Comparison of ENCODE assay signal across 8 mouse cellular contexts in genomic region chrX:105926121-105926735, GRCm38 (mm10). TPM values are rescaled to one million over a fixed set of nuclear protein-coding genes. Genes with fewer than 3 reads are reported as not detected.
DNase-seq lines count a peak whose midpoint lies in the region; ATAC-seq and TF ChIP-seq lines count a peak whose summit lies in the region.

No protein-coding gene starts in this region.

- ATAC-seq in liver, embryonic 11.5 days (replicated peaks; ENCODE audit: low FRiP score), result no peak
- no peak for ATAC-seq in forebrain, embryonic 14.5 days
- ATAC-seq in erythroid progenitor cell, adult 5-6 weeks (replicated peaks; ENCODE audit: low FRiP score, poor library complexity, severe bottlenecking), result no peak

- no peak overlapping the region for H3K9ac ChIP-seq in liver, embryonic 11.5 days (ENCODE audit: low read depth, low read length)
- H3K9ac ChIP-seq in forebrain, embryonic 14.5 days (ENCODE audit: low read length), result no peak overlapping the region

- H3K27me3 ChIP-seq in liver, embryonic 11.5 days (replicated peaks; ENCODE audit: control insufficient read depth, insufficient read depth, low read length), result no peaks in the 10 kb centered on the region
- no peaks in the 10 kb centered on the region for H3K27me3 ChIP-seq in forebrain, embryonic 14.5 days (replicated peaks; ENCODE audit: control insufficient read depth, insufficient read depth, low read length)
- H3K27me3 ChIP-seq in myocyte (ENCODE audit: control insufficient read depth, insufficient read depth, insufficient read length), result no peaks in the 10 kb centered on the region

- DNase-seq in liver, embryonic 11.5 days (ENCODE audit: low spot score), result no peak
- no peak for DNase-seq in liver
- DNase-seq in ZHBTc4 (ENCODE audit: low read depth, low spot score), result peak; percentile 65
- no peak for DNase-seq in forebrain, embryonic 14.5 days (ENCODE audit: low spot score)
- peak; percentile 29 for DNase-seq in kidney, postnatal 14 days
- no peak for DNase-seq in left cerebral cortex, adult 11 months (ENCODE audit: low spot score)

- no peak overlapping the region for H3ac ChIP-seq in myocyte (ENCODE audit: control insufficient read depth, insufficient read length)

- H3K4me3 ChIP-seq in liver, embryonic 11.5 days (ENCODE audit: low read depth, low read length), result peak overlapping the region; percentile 10; the same call in 1 of the 2 replicates
- H3K4me3 ChIP-seq in forebrain, embryonic 14.5 days (ENCODE audit: low read depth, low read length), result no peak overlapping the region
- H3K4me3 ChIP-seq in myocyte, result no peak overlapping the region

- WGBS in liver, embryonic 11.5 days, result 52% methylated on average over 12 of the region's 12 CpGs
- WGBS in forebrain, embryonic 14.5 days, result 78% methylated on average over 12 of the region's 12 CpGs

- no peak for TF ChIP-seq POLR2A in myocyte (IDR thresholded peaks at IDR 0.05; ENCODE audit: insufficient read length, low read depth)

- no peaks in the 10 kb centered on the region for H3K9me3 ChIP-seq in liver, embryonic 11.5 days (ENCODE audit: control insufficient read depth, low read length)
- no peaks in the 10 kb centered on the region for H3K9me3 ChIP-seq in forebrain, embryonic 14.5 days (replicated peaks; ENCODE audit: control insufficient read depth, low read length)

- H3K36me3 ChIP-seq in liver, embryonic 11.5 days (ENCODE audit: control insufficient read depth, insufficient read depth, low read length), result no peaks in the 10 kb centered on the region
- H3K36me3 ChIP-seq in forebrain, embryonic 14.5 days (ENCODE audit: control insufficient read depth, insufficient read depth, low read length), result no peaks in the 10 kb centered on the region
- no peaks in the 10 kb centered on the region for H3K36me3 ChIP-seq in myocyte (ENCODE audit: control insufficient read depth, insufficient read depth)

- H3K79me2 ChIP-seq in myocyte (ENCODE audit: control insufficient read depth, insufficient read depth), result peaks cover 81% of the 10 kb centered on the region

- H3K4me1 ChIP-seq in liver, embryonic 11.5 days (replicated peaks; ENCODE audit: control insufficient read depth, insufficient read depth, low read length), result peaks cover 5% of the 10 kb centered on the region; the same call in 1 of the 2 replicates
- H3K4me1 ChIP-seq in forebrain, embryonic 14.5 days (ENCODE audit: control insufficient read depth, insufficient read depth, low read length), result no peaks in the 10 kb centered on the region

- H3K27ac ChIP-seq in liver, embryonic 11.5 days (ENCODE audit: low read depth, low read length), result no peak overlapping the region
- H3K27ac ChIP-seq in forebrain, embryonic 14.5 days (ENCODE audit: low read depth, low read length), result no peak overlapping the region

- H3K4me2 ChIP-seq in liver, embryonic 11.5 days, result peak overlapping the region; percentile 72
- H3K4me2 ChIP-seq in forebrain, embryonic 14.5 days (ENCODE audit: low read length), result peak overlapping the region; percentile 52
- peak overlapping the region; percentile 21 for H3K4me2 ChIP-seq in myocyte (ENCODE audit: low read depth)

TF ChIP-seq in myocyte, 11 proteins besides CTCF, POLR2A, EP300 and RAD21:
- TF ChIP-seq SRF (IDR thresholded peaks at IDR 0.05; ENCODE audit: control insufficient read depth, insufficient read length, low read depth), result no peak

RNA-seq across cellular contexts. Expression of gene Atrx, which starts 3.0 kb away (rescaled TPM):
- polyA plus RNA-seq in liver, embryonic 11.5 days (2014; fragmentation: Nextera tagmentation; extraction: Ambion mirVana), result 96.3 and 99.3 TPM in 2 replicates
- polyA plus RNA-seq in forebrain, embryonic 14.5 days (2014; fragmentation: Nextera tagmentation; extraction: Ambion mirVana), result 154 and 228 TPM in 2 replicates
- 4.7 TPM for polyA plus RNA-seq in myocyte (2012; fragmentation: generic; extraction: Trizol)
- 119 and 157 TPM in 2 replicates for total RNA-seq in erythroid progenitor cell, adult 5-6 weeks (2015; ENCODE audit: low replicate concordance)
- 306 and 315 TPM in 2 replicates for total RNA-seq in erythroid progenitor cell, adult 5-6 weeks (2017; ENCODE audit: low replicate concordance)

Comparison
In these comparisons a context has a peak if more than half of its experiments do, and no peak if none do; other contexts are left out.
1. DNase-seq: peak in ZHBTc4 (single experiment) and kidney, postnatal 14 days (single experiment); none in liver, embryonic 11.5 days (single experiment), liver (single experiment), forebrain, embryonic 14.5 days (single experiment) and left cerebral cortex, adult 11 months (single experiment).
2. H3K4me2 ChIP-seq: peak in every context shown above with its lines; median percentile 72 in liver, embryonic 11.5 days; 52 in forebrain, embryonic 14.5 days; 21 in myocyte.
3. RNA of gene Atrx, which starts 3.0 kb away (polyA plus RNA-seq): 154 to 228 TPM in forebrain, embryonic 14.5 days and 96.3 to 99.3 TPM in liver, embryonic 11.5 days; 4.7 TPM in myocyte (single experiment); every median in the first group is over 10 times any median in the second.